Mouse (Mus musculus): ENCODE measurements around the gene Sorcs2. TPM values are rescaled to one million over a fixed set of nuclear protein-coding genes. Genes with fewer than 3 reads are reported as not detected.

Sorcs2 gene
- polyA plus RNA-seq, 1 experiment from 2014 or later, result 7.0 TPM

GRCm38 (mm10) chr5:36112696-36113095 is 285.2 kb downstream of the Sorcs2 start:
- Histone ChIP-seq H3K36me3 (replicated peaks) (no peaks in the 10 kb centered on the region), H3K27ac (replicated peaks) (no peak overlapping the region), H3K4me3 (no peak overlapping the region), H3K4me1 (peaks cover 36% of the 10 kb centered on the region), H3K9me3 (no peaks in the 10 kb centered on the region), H3K27me3 (replicated peaks; ENCODE audit: low read depth, poor library complexity, severe bottlenecking) (0 out of 2 replicates have a peak, but pooled peaks cover 5% of the 10 kb centered on the region)
- DNase-seq (ENCODE audit: low spot score), result no peak
- 68% methylated on average over 6 of the region's 6 CpGs for WGBS

GRCm38 (mm10) chr5:36111516-36111915 is 286.4 kb downstream of the Sorcs2 start:
- H3K27me3 ChIP-seq (replicated peaks; ENCODE audit: low read depth, poor library complexity, severe bottlenecking), result no peaks in the 10 kb centered on the region
- H3K4me1 ChIP-seq, result peaks cover 26% of the 10 kb centered on the region
- no peak overlapping the region for H3K27ac ChIP-seq (replicated peaks)
- WGBS, result 68% methylated on average over 3 of the region's 3 CpGs
- DNase-seq (ENCODE audit: low spot score), result no peak
- no peak overlapping the region for H3K4me3 ChIP-seq
- H3K9me3 ChIP-seq, result no peaks in the 10 kb centered on the region
- no peaks in the 10 kb centered on the region for H3K36me3 ChIP-seq (replicated peaks)

- Histone ChIP-seq H3K36me3 (replicated peaks) (no peaks in the 10 kb centered on the region), H3K27me3 (replicated peaks; ENCODE audit: low read depth, poor library complexity, severe bottlenecking) (no peaks in the 10 kb centered on the region), H3K4me1 (peaks cover 13% of the 10 kb centered on the region; the same call in 1 of the 2 replicates), H3K9me3 (0 out of 2 replicates have a peak, but pooled peaks cover under 1% of the 10 kb centered on the region), H3K27ac (replicated peaks) (no peak overlapping the region), H3K4me3 (no peak overlapping the region)
- WGBS, result 79% methylated on average over 4 of the region's 4 CpGs
- DNase-seq (ENCODE audit: low spot score), result no peak
These were observed 289.5 kb downstream of the Sorcs2 start for GRCm38 (mm10) chr5:36108339-36108887.

GRCm38 (mm10) chr5:36103483-36103882 is 294.5 kb downstream of the Sorcs2 start:
- no peaks in the 10 kb centered on the region; the same call in 1 of the 2 replicates for H3K27me3 ChIP-seq (replicated peaks; ENCODE audit: low read depth, poor library complexity, severe bottlenecking)
- H3K27ac ChIP-seq (replicated peaks), result no peak overlapping the region
- DNase-seq (ENCODE audit: low spot score), result no peak
- H3K36me3 ChIP-seq (replicated peaks), result no peaks in the 10 kb centered on the region
- H3K4me3 ChIP-seq, result no peak overlapping the region
- 85% methylated on average over 2 of the region's 2 CpGs for WGBS
- 0 out of 2 replicates have a peak, but pooled peaks cover 2% of the 10 kb centered on the region for H3K9me3 ChIP-seq
- H3K4me1 ChIP-seq, result peaks cover 14% of the 10 kb centered on the region

GRCm38 (mm10) chr5:36101129-36101528 is 296.8 kb downstream of the Sorcs2 start:
- H3K4me3 ChIP-seq, result no peak overlapping the region
- H3K4me1 ChIP-seq, result peaks cover 14% of the 10 kb centered on the region
- WGBS, result 54% methylated on average over 10 of the region's 10 CpGs
- no peaks in the 10 kb centered on the region for H3K36me3 ChIP-seq (replicated peaks)
- no peak for DNase-seq (ENCODE audit: low spot score)
- 0 out of 2 replicates have a peak, but pooled peaks cover 2% of the 10 kb centered on the region for H3K9me3 ChIP-seq
- no peak overlapping the region for H3K27ac ChIP-seq (replicated peaks)
- H3K27me3 ChIP-seq (replicated peaks; ENCODE audit: low read depth, poor library complexity, severe bottlenecking), result no peaks in the 10 kb centered on the region; the same call in 1 of the 2 replicates

- Histone ChIP-seq H3K4me3 (no peak overlapping the region), H3K36me3 (replicated peaks) (no peaks in the 10 kb centered on the region), H3K4me1 (peaks cover 14% of the 10 kb centered on the region), H3K27me3 (replicated peaks; ENCODE audit: low read depth, poor library complexity, severe bottlenecking) (no peaks in the 10 kb centered on the region; the same call in 1 of the 2 replicates), H3K27ac (replicated peaks) (no peak overlapping the region), H3K9me3 (0 out of 2 replicates have a peak, but pooled peaks cover 2% of the 10 kb centered on the region)
- WGBS, result 77% methylated on average over 3 of the region's 3 CpGs
- DNase-seq (ENCODE audit: low spot score), result no peak
These were observed 297.5 kb downstream of the Sorcs2 start for GRCm38 (mm10) chr5:36100488-36100887.

- no peak overlapping the region for H3K4me3 ChIP-seq
- 0 out of 2 replicates have a peak, but pooled peaks cover 2% of the 10 kb centered on the region for H3K9me3 ChIP-seq
- 71% methylated on average over 4 of the region's 4 CpGs for WGBS
- no peak for DNase-seq (ENCODE audit: low spot score)
- no peaks in the 10 kb centered on the region; the same call in 1 of the 2 replicates for H3K27me3 ChIP-seq (replicated peaks; ENCODE audit: low read depth, poor library complexity, severe bottlenecking)
- H3K36me3 ChIP-seq (replicated peaks), result no peaks in the 10 kb centered on the region
- H3K27ac ChIP-seq (replicated peaks), result no peak overlapping the region
- H3K4me1 ChIP-seq, result peaks cover 14% of the 10 kb centered on the region
These were observed 298.3 kb downstream of the Sorcs2 start for GRCm38 (mm10) chr5:36099662-36100061.

- DNase-seq (ENCODE audit: low spot score), result no peak
- Histone ChIP-seq H3K4me1 (peaks cover 6% of the 10 kb centered on the region), H3K9me3 (no peaks in the 10 kb centered on the region), H3K4me3 (no peak overlapping the region), H3K27ac (replicated peaks) (no peak overlapping the region), H3K27me3 (replicated peaks; ENCODE audit: low read depth, poor library complexity, severe bottlenecking) (no peaks in the 10 kb centered on the region; the same call in 1 of the 2 replicates), H3K36me3 (replicated peaks) (no peaks in the 10 kb centered on the region)
- WGBS, result 79% methylated on average over 8 of the region's 8 CpGs
These were observed 301.9 kb downstream of the Sorcs2 start for GRCm38 (mm10) chr5:36096046-36096445.

- Histone ChIP-seq H3K9me3 (no peaks in the 10 kb centered on the region), H3K4me1 (peaks cover 9% of the 10 kb centered on the region), H3K27me3 (replicated peaks; ENCODE audit: low read depth, poor library complexity, severe bottlenecking) (no peaks in the 10 kb centered on the region), H3K36me3 (replicated peaks) (no peaks in the 10 kb centered on the region), H3K27ac (replicated peaks) (no peak overlapping the region), H3K4me3 (no peak overlapping the region)
- WGBS, result 77% methylated on average over 7 of the region's 7 CpGs
- no peak for DNase-seq (ENCODE audit: low spot score)
These were observed 307.9 kb downstream of the Sorcs2 start for GRCm38 (mm10) chr5:36090036-36090435.

GRCm38 (mm10) chr5:36089243-36089642 is 308.7 kb downstream of the Sorcs2 start:
- peak overlapping the region; percentile 54; the same call in 1 of the 2 replicates for H3K27ac ChIP-seq (replicated peaks)
- peaks cover 12% of the 10 kb centered on the region for H3K4me1 ChIP-seq
- H3K9me3 ChIP-seq, result no peaks in the 10 kb centered on the region
- H3K36me3 ChIP-seq (replicated peaks), result no peaks in the 10 kb centered on the region
- H3K4me3 ChIP-seq, result no peak overlapping the region
- DNase-seq (ENCODE audit: low spot score), result no peak
- H3K27me3 ChIP-seq (replicated peaks; ENCODE audit: low read depth, poor library complexity, severe bottlenecking), result no peaks in the 10 kb centered on the region
- 79% methylated on average over 2 of the region's 2 CpGs for WGBS

- Histone ChIP-seq H3K4me3 (no peak overlapping the region), H3K27ac (replicated peaks) (no peak overlapping the region), H3K9me3 (no peaks in the 10 kb centered on the region), H3K27me3 (replicated peaks; ENCODE audit: low read depth, poor library complexity, severe bottlenecking) (no peaks in the 10 kb centered on the region), H3K4me1 (peaks cover 26% of the 10 kb centered on the region), H3K36me3 (replicated peaks) (no peaks in the 10 kb centered on the region)
- WGBS, result 87% methylated on average over 5 of the region's 5 CpGs
- no peak for DNase-seq (ENCODE audit: low spot score)
These were observed 311.0 kb downstream of the Sorcs2 start for GRCm38 (mm10) chr5:36086931-36087330.

GRCm38 (mm10) chr5:36085621-36086020 is 312.3 kb downstream of the Sorcs2 start:
- 77% methylated on average over 4 of the region's 4 CpGs for WGBS
- H3K9me3 ChIP-seq, result no peaks in the 10 kb centered on the region
- no peak for DNase-seq (ENCODE audit: low spot score)
- no peak overlapping the region for H3K4me3 ChIP-seq
- H3K36me3 ChIP-seq (replicated peaks), result no peaks in the 10 kb centered on the region
- peaks cover 26% of the 10 kb centered on the region for H3K4me1 ChIP-seq
- H3K27ac ChIP-seq (replicated peaks), result no peak overlapping the region
- no peaks in the 10 kb centered on the region for H3K27me3 ChIP-seq (replicated peaks; ENCODE audit: low read depth, poor library complexity, severe bottlenecking)

GRCm38 (mm10) chr5:36083869-36084565 is 313.9 kb downstream of the Sorcs2 start:
- H3K4me3 ChIP-seq, result no peak overlapping the region
- no peak for DNase-seq (ENCODE audit: low spot score)

More at GRCm38 (mm10) chr5:36083869-36084565, 313.9 kb downstream of the Sorcs2 start:
- Histone ChIP-seq H3K36me3 (replicated peaks) (no peaks in the 10 kb centered on the region), H3K9me3 (no peaks in the 10 kb centered on the region), H3K4me1 (peaks cover 19% of the 10 kb centered on the region), H3K27ac (replicated peaks) (no peak overlapping the region), H3K27me3 (replicated peaks; ENCODE audit: low read depth, poor library complexity, severe bottlenecking) (no peaks in the 10 kb centered on the region)
- 91% methylated on average over 9 of the region's 9 CpGs for WGBS

Measured in embryonic facial prominence, embryonic 10.5 days (tissue).